Mouse (Mus musculus) adipocyte (in vitro differentiated cells): ENCODE measurements around the gene Myl3.

Experiments used
- DNase-seq: peaks from one replicate; pipeline ENCODE4 v3.0.0-alpha.2; 2016; ENCODE audit warnings: low spot score

Gene Myl3

DNA sequence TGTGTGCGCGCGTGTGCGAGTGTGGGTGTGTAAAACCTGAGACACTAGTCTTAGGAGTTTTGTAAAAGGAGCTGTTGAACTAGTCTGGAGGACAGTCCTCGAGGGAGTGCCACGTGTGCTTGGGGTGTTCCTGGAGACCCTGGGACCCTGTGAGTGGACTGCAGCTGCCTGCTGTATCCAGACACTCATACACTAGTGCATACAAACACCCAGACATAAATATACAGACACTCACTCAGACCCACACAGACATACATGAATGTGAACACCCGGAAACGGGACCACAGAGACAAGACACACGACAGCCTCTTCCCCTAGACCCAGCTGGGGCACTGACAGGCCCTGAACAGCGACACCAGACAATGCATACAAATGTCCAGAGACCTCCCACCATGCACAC lies 21.1 kb downstream of the Myl3 start:
- no peak for DNase-seq

GRCm38 (mm10) chr9:110763405-110763804 lies 21.7 kb downstream of the Myl3 start:
- DNase-seq: no peak

- DNase-seq: no peak
Observed at GRCm38 (mm10) chr9:110772336-110772735, 30.7 kb downstream of the Myl3 start.

- DNase-seq: no peak
Observed at GRCm38 (mm10) chr9:110774403-110775268, 33.0 kb downstream of the Myl3 start.

DNA sequence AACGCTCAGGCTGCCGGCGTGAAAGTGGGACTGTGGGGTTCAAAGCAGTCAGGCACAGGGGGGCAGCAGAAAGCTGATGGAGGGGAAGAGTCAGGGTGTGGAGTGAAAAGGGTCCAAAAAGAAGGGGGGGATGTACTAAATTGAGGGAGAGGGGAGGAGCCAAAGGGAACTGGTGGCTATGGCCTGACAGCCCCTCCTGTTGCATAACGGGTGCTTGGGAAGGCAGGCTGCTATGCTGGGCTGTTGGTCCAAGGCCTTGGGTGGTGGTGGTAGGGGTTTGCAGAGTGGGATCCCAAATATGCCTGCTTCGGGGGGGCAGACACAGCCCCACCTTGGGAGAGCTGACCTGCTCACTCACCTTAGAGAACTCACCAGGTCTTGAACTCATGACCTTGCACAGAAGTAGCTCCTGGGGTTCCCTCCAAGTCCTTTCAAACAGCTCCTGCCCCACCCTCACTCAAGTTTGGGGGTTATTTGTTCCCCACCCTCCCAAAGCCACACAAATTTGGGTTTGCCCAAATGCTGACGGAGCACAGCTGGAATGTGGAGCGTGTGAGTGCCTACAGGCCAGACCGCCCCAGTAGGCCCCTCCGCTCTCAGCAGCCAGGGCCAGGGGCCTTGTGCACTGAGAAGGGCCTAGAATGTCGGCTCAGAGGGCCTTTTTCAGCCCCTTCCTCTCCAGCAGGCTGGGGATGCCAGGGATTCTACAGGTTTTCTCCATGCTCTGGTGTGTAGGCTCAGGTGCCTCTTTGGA lies 33.8 kb downstream of the Myl3 start:
- DNase-seq: no peak

DNA sequence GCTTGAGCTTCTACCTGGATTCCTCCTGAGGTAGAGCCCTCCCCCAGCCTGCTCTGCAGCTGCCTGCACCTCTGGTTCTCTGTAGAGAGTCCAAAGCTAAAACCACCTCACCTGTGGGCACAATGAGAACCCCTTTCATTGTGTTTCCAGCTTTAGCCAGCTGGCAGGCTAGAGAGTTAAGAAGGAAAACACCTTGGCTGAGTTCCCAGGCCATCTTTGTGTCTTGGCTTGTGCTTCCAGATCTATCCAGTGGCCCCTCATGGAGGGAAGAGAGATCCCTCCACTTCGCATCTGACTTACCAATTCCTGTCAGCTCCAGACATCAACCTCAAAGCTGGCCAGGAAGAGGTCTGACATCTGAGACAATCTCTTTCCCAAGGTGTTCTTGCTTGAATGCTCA lies 36.4 kb downstream of the Myl3 start:
- DNase-seq: no peak

DNA sequence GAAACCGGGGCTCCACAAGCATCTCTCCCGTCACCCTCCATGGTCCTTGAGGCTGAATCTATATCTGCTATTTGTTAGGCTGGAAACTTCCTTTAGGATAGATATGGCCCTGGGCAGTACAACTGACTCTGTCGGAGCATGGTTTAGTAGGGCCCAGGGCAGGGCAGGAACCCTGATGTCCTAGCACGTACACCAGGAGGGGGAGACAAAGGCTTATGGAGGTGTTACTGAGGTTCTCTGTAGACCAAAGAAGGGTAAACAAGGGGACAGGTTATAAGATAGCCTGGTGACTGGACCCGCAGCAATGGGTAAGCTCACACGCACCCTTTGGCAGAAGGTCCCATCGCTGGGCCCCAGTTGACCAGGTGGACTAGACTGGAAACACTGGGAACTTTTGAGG lies 36.9 kb downstream of the Myl3 start:
- DNase-seq: no peak

GRCm38 (mm10) chr9:110779242-110779913 lies 37.7 kb downstream of the Myl3 start:
- DNase-seq: peak; percentile 44

- peak; percentile 87 for DNase-seq
Observed at GRCm38 (mm10) chr9:110781256-110781721, 39.6 kb downstream of the Myl3 start.

- DNase-seq: peak; percentile 92
Observed at GRCm38 (mm10) chr9:110781731-110782130, 40.1 kb downstream of the Myl3 start.

GRCm38 (mm10) chr9:110783611-110784010 lies 42.0 kb downstream of the Myl3 start:
- DNase-seq: peak; percentile 50

DNA sequence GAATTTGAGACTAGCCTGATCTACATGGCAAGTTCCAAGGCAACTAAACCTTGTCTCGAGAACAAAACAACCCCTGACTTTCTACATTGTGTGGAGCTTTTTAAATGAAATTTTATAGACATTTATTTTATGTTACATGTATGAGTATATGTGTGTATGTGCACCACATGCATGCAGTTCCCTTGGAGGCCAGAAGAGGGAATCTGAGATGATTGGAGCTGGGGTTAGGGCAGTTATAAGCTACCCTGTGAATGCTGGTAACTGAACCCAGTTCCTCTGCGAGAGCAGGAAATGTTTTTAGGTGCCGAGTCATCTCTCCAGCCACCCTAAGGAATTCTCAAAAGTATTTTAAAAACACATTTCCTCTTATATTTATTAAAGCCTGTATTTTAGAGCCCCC lies 46.5 kb downstream of the Myl3 start:
- DNase-seq: no peak

DNA sequence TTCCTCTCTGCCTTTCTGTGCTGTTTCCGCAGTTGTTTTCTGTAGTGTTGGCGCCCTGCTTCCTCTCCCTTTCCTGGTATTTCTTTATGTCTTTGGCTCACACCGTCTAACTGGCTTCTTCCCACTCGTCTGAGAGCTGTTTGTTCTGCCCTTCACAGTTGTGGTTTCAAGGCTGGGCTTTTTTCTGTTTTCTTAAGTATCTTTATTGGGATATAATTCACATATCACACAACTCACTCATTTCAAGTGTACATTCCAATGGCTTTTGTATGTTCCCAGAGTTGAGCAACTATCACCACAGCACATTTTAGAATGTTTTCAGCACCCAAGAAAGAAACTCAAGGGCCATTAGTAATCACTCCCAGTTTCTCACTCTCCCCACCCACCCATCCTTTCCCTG lies 48.8 kb downstream of the Myl3 start:
- DNase-seq: peak; percentile 21

DNA sequence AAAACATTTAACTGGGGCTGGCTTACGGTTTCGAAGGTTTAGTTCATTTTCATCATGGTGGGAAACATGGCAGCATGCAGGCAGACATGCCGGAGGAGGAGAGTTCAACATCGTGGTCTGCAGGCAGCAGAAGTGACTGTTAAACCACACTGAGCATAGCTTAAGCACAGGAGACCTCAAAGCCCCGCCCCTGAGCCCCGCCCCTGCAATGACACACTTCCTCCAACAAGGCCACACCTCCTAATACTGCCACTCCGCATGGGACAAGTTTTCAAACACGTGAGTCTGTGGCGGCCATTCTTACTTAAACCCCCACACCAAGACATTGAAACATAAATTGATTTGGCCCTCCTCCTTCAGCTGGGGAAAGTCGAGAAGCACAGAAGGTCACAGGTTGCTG lies 55.4 kb downstream of the Myl3 start:
- DNase-seq: no peak

DNA sequence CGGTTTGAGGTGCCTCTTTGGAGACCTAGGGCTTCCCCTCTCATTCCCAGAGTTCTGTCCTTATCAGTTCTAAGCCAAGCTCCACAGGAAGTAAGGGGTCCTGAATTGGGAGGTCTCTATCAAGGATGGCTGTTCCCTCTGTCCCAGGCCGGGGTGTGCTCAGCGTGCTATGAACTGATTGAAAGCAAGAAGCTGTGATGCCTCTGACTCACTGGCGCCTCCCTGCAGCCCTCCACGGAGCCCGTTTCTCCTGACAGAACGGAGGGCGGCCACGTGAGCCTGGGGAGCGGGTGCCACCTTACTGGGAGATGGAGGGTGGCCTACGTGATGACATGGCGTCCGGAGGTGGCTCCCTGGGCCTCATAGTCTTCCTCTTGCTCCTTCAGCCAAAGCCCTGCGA lies 56.2 kb downstream of the Myl3 start, which contains the start of gene Prss42:
TSS of gene Prss42 (plus strand) at position 301 of the 400 bp plus-strand sequence.
- DNase-seq: no peak

- DNase-seq: no peak
Observed at GRCm38 (mm10) chr9:110800834-110801479, 59.3 kb downstream of the Myl3 start.

DNA sequence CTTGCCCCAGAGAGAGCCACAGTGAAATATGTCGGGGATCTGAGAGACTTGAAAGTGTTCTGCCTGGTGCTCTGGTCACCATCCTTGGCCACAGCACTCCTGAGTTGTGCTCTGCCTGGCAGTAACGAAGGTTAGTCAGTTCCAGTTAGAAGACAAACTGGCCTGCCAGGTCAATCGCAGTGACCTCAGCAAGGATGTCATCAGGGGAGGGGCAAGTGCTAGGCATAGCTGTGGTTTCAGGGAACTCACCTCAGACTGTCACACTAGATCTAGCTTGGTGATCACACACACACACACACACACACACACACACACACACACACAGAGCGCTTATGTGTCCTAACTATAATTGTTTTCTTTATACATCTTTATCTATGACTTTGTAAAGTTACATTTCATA lies 61.6 kb downstream of the Myl3 start:
- no peak for DNase-seq

DNA sequence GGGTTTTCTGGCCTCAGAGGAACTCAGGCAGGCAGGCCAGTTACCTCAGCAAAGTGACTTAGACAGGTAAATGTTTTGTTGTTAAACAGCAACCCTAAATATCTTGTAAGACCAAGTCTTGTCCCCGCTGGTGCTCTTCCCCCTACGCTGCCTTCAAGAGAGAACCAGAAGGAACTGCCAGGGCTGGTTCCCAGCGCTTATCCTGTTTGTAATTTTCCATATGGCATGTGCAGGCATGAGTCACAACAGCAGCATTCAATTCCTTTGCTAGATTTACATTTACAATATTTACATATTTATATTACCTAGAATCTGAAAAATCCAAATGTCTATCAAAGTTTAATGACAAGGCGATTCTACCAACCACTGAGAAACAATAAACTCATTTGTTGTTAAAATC lies 68.4 kb downstream of the Myl3 start:
- DNase-seq: no peak

GRCm38 (mm10) chr9:110813789-110814188 lies 72.1 kb downstream of the Myl3 start, which contains the start of gene Prss44:
Gene Prss44, plus strand, starts transcription at chr9:110813994.
- DNase-seq: no peak
